Mouse (Mus musculus) adrenal gland, adult 2 months (tissue): ENCODE data around the gene Aplp1. TPM values are rescaled to one million over a fixed set of nuclear protein-coding genes. Genes with fewer than 3 reads are reported as not detected.
"Not testable (repeated sequence)": the region's sequence is repeated elsewhere in the genome, so short reads cannot be mapped to it uniquely, and the experiment has no call there.

ENCODE experiments used
- DNase-seq: peaks from one replicate; pipeline ENCODE4 v3.0.0; 2021
- long read RNA-seq: library from polyadenylated mRNA; stranded (forward); transcript quantifications from one replicate; pipeline ENCODE4 v2.0.0, GENCODE M21; 2021
- polyA plus RNA-seq: library from polyadenylated mRNA; depleted of rRNA; stranded (reverse); fragments of >200 nt; gene quantifications from 2 replicates; pipeline ENCODE4 v1.2.3, GENCODE M21; 2012; rRNA removed
- total RNA-seq, 2 experiments: library from RNA; stranded (reverse); gene quantifications; 2 replicates each; pipeline ENCODE4 v1.2.3; 2021

Aplp1 gene
- total RNA-seq (10 to 100 TPM; 22.7 to 43.2 TPM), polyA plus RNA-seq (37.7 and 54.1 TPM in 2 replicates)
- long read RNA-seq, transcript Aplp1-201 (17 exons, 2,343 nt): major isoform, 68 of 71 reads
- long read RNA-seq, partial matches to known transcripts: 3 of 71 reads
- long read RNA-seq, other reads (novel, unspliced or antisense): 0 of 71 reads

DNA sequence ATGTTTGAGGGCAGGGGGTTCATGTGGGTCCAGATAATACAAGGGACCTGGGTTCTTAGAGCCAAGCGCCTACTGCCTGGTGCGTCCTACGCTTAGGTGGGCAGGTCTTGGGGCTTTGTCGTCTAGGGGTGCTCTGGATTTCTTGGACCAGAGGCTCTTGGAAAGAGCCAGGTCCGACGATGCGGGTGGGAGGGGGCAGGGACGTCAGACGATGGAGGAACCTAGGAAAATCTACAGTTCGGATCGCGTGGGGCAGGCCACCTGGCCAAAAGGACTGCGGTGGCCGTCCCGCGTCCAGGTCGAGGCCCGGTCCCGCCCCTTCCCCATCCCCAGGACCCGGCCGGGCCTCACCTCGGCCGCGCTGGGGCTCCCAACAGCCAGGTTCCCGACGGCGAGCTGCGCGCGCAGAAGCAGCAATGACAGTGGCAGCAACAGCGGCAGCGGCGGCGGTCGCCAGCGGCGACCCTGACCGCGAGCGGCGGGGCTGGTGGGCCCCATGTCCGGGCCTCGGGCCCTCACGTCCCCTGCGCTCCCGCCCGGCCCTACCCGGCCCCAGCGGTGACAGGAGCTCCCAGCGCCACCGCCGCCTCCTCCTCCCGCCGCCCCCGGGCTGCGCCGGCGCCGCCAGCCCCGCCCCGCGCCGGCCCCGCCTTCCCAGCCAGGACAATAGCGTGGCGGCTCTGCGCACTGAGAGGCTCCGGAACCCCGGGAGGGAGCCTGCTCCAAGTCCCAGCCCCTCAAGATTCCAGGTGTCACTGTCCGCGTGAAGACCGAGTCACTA lies at the start of gene Aplp1:
Gene Aplp1, minus strand, starts transcription at position 565 of the 781 bp plus-strand sequence.
- DNase-seq: peak; percentile 81

DNA sequence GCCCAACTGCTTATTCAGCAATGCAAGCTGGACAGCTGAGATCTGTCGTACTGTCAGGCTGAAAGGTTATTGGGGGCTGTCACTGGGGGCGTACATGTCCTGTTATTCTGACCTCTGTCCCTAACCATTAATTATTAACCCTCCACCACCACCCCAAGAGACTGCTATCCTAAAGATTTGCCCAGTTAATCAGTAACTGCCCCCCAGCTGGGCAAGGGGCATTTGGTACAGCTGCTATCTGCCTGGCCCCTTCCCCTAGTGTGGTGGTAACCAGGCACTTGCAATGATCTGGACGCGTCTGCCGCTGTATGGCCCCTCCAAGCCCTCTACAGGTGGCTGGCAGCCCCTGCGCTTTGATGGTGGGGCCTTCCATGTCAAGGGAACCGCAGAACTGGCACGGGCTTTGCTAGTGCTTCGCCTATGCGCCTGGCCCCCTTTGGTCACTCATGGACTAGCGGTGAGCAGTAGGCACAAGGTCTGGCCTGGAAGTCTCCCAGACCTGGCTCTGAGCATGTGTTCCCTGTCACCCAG lies 48.1 kb upstream of the Aplp1 start, which contains the start of gene Prodh2:
Gene Prodh2, plus strand, starts transcription at position 222 of the 531 bp plus-strand sequence.
- DNase-seq: no peak

DNA sequence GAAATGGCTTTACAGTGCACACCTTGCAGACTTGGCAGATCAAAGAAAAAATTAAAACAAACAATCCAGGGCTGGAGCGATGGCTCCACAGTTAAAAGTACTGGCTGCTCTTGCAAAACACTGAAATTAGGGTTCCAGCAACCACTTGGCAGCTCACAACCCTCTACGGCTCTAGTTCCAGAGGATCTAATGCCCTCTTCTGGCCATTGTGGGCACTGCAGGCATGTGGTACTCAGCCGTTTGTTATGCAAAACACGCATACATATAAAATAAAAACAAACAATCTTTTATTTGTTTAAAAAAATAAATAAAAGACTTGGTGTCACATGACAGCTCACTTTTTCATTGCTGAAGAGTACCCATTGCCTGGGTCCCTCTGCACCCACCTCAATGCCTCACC lies 47.4 kb upstream of the Aplp1 start:
- DNase-seq: peak; percentile 78

DNA sequence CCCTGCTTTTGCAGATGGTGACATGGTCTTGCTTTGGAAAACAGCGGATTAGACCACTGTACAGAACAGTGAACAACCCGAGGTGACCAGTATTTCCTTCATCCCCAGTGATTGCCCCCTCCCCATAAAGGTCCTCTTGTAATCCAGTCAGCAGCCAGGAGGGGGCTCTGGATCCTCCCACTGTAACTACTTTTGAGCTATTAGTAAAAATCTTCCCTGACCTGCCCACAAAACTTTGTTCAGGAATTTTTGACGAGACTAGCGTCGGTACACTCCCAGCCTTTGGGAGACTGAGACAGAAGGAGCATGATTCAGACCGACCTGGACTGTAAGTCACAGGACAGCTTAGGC lies 45.6 kb upstream of the Aplp1 start:
- DNase-seq: no peak

DNA sequence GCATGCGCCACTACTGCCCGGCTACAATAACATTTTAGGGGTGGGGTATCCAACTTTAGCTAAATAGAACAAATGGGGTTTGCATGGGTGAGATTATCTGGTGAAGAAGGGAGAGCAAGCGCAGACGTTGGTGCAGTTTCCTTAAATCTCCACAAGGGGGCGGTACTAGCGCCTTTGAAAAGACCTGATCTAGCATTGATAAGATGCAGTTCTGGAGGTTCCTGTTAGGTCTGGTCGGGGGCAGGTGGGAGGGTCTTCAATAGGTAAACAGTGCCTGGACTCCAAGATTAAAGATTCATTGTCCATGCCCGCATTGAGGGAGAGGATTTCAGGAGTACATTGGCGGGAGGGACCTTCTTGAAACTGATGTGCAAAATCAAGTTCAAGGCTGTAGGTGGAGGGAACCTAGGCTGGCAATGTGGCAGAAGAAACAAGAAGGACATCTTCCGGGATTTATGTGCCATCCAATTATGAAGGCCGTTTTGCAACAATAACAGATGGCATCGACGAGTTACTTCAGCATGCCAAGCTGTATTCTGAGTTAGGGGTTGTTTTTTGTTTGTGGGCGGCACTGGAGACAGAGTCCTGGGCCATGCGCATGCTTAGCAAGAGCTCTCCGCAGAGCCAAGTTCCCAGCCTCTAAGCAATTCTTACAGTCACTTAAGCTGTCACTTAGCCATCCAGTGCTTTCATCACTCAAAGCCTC lies 45.1 kb upstream of the Aplp1 start:
- DNase-seq: no peak

DNA sequence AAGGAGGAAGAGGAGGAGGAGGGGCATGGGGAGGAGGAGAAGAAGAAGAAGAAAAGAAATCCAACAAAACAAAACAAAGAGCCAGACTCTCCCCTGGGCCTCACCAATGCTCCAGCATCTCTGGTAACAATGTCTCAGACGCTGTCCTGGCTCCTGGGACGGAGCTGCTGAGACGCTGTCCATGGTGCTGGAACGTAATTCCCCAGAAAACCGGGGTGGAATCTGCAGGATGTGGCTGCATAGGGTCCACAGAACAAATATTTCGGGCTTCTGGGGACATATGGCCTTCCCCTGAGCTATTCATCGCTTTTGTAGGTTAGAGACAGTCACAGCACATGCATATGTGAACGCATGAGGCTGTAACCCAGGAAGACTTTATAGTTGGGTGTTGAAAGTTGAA lies 38.9 kb upstream of the Aplp1 start:
- DNase-seq: no peak

DNA sequence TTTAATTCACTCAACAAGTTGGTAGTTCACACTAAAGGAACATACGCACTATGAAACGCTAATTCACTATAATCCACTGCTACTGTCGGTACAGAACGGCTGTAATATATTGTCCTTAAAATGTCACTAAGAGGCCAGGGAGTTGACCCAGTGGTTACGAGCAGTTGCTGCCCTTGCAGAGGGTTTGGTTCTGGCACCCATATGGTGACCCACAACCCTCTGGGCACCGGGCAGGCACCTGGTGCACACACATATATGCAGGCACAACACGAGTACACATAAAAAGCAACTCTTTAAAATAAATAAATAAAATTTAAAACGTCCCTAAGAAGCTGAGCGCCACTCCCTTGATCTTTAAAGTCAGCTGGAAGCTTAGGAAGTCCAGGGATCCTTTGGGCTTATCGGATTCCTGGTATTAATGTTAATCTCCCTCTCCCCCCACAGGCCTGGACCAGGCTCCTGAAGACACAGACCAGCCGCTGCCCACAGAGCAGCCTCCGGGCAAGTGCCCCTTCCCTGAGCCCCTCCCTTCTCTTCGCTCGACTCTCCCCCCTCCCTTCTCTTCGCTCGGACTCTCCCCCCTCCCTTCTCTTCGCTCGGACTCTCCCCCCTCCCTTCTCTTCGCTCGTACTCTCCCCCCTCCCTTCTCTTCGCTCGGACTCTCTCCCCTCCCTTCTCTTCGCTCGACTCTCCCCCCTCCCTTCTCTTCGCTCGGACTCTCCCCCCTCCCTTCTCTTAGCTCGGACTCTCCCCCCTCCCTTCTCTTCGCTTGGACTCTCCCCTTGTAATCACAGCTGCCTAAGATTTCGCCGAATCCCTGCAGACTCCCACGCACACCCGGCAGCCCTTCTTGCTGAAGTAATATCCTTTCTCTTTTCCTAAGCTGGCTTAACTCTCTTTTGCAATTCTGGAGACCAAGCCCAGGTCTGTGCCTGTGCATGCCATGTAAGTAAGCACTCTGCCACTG lies 32.4 kb upstream of the Aplp1 start:
- DNase-seq: no peak

DNA sequence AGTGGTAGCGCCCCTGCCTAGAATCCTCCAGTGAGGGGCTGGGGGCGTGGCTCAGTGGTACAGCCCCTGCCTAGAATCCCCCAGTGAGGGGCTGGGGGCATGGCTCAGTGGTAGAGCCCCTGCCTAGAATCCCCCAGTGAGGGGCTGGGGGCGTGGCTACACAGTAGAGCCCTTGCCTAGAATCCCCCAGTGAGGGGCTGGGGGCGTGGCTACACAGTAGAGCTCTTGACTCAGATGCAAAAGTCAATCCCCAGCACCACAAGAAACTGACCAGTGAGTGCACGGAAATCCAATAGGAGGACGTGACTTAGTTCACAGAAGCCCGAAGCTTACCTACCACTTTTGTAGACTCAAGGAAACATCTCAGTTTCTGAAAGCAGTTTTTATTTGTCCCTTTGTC lies 30.8 kb upstream of the Aplp1 start:
- not testable (repeated sequence) for DNase-seq

DNA sequence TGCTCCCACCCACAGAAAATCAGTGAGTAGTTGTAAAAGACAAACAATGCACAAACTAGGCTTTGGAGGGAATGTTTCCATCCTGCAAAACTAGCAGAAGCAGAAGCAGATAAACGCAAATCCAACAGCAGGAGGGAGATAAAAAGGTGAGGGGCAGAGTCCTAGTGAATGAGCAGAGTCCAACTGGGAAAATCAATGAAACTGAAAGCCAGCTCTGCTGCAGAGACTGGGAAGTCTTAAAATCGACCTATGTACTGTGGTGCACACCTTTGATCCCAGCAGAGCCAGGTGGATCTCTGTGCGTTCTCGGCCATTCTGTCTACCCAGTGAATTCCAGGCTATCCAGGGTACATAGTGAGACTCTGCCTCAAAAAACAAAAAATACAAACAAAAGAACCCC lies 29.7 kb upstream of the Aplp1 start:
- no peak for DNase-seq

DNA sequence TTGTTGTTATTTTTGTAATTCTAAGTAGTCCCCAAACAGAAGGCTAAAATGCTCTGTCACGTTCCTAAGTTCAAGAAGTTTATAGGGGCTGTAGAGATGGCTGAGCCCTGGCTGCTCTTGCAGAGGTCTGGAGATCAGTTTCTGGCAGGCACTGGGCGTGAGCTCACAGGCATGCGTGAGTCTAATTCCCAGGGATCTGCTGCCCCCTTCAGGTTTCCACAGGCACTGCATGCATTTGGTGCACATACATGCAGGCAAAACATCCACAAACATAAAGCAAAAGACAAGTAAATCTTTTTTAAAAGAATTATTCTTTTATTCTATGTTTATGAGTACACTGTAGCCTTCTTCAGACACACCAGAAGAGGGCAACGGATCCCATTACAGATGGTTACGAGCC lies 27.1 kb upstream of the Aplp1 start:
- peak; percentile 44 for DNase-seq

DNA sequence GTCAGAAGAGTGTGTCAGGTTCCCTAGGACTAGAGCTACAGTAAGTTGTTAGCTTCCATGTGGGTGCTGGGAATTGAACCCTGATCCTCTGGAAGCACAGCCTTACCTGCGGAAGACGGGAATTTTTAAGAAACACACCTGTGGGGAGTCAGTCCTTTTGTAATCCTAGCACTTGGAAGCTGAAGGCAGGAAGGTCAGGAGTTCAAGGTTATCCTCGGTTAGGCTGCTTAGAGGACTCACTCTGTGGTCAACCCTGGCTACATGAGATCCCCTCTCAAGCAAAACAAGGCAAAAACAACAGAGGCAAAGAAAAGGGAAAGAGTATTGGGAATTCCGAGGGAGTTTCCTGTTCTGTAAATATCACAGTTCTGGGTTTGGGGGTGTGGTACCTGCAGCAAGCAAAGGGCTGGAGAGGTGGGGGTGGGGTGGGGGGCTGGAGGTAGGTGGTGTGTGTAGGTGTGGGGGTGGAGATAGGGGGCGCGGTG lies 19.5 kb upstream of the Aplp1 start:
- DNase-seq: no peak

DNA sequence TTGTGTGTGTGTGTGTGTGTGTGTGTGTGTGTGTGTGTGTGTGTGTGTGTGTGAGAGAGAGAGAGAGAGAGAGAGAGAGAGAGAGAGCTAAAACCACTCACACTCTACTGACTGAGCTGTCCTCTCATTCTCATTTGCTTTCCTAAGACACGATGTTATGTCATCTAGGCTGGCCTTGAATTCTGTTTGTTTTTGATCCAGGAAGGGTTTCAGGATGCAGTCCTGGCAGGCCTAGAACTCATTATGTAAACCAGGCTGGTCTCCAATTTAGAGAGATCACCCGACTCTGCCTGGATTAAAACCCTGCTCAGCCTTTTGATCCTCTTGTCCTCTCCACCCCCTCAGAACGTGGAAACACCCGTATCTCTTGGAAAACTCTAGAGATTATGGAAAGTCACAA lies 18.7 kb upstream of the Aplp1 start:
- no peak for DNase-seq

DNA sequence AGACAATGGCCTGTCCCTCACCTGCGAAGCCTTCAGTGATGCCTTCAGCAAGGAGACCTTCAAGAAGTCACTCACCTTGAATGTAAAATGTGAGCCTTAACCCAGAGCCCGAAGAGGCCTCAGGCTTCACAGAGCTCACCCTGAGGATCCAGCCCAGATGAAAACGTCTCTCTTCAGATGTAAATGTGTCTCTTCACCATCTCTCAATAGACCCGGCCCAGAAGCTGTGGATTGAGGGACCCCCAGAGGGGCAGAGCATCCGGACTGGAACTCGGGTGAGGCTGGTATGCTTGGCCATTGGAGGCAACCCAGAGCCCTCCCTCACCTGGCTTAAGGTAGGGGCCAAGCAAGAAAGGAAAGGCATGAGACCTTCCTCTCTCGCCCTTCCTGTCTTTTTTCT lies 18.2 kb upstream of the Aplp1 start:
- DNase-seq: no peak

DNA sequence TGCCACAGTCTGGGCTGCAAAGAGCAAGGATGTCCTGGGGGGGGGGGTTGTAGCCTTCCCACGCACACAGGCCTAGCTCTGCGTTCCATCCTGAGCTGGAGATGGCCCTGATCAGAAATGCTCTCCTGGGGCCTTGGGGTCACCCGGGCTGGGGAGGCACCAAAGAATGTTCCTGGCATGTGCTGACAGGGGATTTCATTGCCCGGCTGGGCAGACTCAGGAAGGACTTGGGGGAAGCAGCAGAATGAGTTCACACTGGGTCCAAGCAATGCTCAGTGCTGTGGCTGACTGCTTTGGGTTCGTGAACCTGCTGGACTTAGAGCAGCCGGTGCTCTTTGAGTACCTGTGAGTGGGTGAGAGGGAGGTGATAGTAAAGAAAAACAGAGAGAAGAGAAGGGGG lies 14.1 kb upstream of the Aplp1 start:
- no peak for DNase-seq

DNA sequence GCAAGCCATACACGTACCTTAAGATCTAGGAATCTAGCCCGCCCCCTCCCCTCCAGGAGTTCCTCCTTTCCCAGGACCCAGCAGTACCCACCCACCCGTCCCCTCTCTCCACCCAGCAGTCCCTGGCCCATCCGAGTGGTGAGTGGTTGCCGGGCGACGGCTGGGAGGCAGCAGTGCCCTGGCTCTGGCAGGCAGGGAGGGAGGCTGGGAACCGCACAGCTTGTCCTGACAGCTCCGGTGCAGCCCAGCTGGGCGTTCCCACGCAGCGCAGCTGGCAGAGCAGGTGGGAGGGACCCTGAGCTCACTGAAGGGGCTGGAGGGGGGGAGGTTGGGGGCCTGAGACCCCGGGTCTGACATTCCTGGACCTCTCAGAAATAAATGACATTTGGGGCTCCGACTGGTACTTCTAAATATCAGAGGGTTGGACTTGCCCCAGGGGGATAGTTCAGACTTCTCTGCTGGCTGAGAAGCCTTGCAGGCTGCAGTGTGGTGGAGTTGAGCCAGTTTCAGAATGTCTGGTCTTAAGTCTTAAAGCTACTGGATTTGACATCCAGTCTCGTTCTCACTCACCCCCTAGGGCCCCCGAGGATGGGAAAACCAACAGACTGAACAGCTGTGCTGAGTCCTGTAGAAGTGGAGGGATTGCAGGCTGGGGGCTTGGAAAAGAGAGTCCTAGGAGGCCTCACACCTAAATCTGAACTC lies 12.4 kb upstream of the Aplp1 start, which contains the start of the genes Kirrel2 and Nphs1:
Gene Kirrel2, minus strand, starts transcription at position 62 of the 702 bp plus-strand sequence.
Gene Nphs1, plus strand, starts transcription at position 687 of the 702 bp plus-strand sequence.
- DNase-seq: no peak

DNA sequence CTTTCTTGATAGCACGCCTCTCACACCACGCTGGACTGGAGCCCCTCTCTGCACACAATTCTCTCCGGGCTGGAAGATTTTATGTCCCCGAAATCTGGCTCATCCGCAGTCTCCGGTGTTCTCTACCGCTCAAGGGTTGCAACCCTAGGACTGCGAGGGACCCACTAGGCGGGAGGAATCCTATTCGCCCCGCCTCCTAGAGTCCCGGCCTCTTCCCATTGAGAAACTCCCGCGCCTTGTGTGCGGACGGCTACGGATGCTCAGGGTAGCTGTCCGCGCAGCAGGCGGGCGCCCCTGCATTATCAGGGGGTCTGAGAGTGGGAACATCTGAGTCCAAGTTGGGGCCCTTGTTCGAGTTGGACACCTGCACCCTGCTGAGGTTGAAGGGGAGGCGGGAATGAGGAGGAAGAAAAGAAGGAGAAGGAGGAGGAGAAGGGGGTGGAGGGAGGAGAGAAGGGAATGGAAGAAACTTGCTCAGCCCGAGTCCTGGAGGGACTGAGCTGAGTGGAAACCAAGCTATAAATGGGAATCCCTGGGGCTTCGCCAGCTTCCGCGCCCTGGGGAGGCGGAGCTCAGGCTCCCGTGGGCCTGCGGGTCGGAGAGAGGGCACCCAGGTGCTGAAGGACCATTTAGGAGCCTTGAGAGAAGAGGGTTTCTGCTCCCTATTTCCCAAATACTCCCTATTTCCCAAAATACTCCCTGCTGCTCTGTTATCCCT lies 11.7 kb upstream of the Aplp1 start:
- no peak for DNase-seq

DNA sequence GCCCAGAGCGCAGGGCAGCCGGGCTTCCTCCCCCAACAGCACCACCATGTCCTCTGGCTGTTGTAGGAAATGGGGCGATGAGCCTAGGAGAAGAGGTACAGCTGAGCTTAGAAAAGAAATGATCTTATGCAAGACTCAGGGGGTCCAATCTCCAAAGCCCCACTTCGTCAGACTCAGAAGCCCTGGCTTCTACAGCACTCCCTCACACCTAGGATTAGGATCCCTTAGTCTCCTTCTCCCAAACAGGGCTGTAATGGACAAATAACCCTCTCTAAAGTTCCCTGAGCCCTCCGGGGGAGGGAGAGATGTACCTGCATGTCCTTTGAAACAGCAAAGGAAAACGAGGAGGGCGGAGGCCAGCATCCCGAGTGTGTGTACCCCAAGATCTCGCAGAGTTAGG lies 11.2 kb upstream of the Aplp1 start:
- DNase-seq: no peak

DNA sequence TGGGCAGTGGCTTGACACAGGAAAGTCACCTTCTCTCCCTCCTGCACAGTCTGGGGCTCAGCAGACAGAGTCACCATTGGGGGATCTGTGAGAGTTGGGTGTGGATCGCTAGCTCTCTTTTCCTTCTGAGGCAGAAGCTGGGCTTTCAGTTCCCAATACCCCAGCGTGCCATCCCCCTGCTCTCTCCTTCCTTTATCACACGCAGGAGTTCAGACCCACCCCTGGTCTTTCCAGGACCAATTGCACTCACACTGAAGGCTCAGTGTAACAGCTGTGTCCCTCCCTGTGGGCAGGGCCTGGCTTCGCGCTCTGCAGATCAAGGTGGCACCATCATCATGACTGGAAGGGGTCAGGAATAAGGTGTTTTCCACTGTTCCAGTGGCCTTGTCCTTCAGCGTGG lies 8.9 kb upstream of the Aplp1 start:
- no peak for DNase-seq

DNA sequence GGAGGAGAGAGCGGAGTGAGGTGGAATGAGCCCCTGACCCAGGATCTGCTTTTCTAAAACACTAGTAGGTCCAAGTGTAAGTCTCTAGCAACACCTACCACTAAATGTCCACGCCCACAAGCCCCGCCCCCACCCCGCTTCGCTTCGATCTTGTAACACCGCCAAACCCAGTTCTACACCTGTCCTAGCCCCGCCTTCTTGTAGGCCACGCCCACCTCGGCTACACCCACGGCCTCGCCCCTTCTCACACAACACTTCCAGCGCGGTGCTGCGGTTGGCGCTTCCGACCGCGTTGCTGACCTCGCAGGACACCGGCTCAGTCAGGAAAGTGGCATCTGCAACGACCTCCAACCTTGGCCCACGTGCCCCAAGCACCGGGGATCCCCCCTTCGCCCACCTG lies 8.4 kb upstream of the Aplp1 start:
- peak; percentile 29 for DNase-seq

DNA sequence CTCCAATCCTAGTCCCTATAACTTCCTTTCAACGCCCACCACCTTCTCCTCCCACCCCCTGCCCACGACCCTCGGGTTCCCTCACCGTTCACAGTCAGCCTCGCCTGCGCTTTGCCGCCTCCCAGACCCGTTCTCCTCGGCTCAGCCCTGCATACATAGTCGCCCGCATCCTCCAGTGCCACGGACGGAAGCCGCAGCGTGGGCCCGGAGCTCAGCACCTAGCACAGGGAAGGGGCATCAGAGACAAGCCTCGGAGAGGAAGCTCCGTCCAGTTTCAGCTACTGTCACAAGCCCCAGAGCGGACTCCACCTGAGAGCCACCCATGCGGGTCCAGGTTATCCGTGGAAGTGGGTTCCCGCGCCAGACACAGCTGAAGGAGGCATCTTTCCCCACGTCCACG lies 8.0 kb upstream of the Aplp1 start:
- no peak for DNase-seq
